Mouse (Mus musculus) limb, embryonic 14.5 days (tissue): Measurements from ENCODE around the gene Slc25a51. TPM values are rescaled to one million over a fixed set of nuclear protein-coding genes. Genes with fewer than 3 reads are reported as not detected.
A peak's percentile ranks its signal among the peaks of the same experiment; 100 is the strongest.

Source experiments
- ATAC-seq: fragments of 200-750 bp; cut with Nextera tagmentation; 2 replicates; pipeline ENCODE4 v1.8.0; 2017; ENCODE audit warnings: low read depth, moderate number of reproducible peaks, moderate TSS enrichment; ENCODE audit not compliant: low FRiP score
- DNase-seq: peaks from one replicate; pipeline ENCODE4 v3.0.0-alpha.2; 2015; ENCODE audit warnings: low spot score
- H3K27ac ChIP-seq: fragments of 300-500 bp; sonication (generic); replicated peaks from 2 replicates; pipeline ENCODE4 v1.5.1; 2014; ENCODE audit warnings: low read depth, mild to moderate bottlenecking, low read length, moderate library complexity, mixed read lengths
- H3K27me3 ChIP-seq: fragments of 300-500 bp; sonication (generic); 2 replicates; pipeline ENCODE4 v1.6.1; 2014; ENCODE audit warnings: low read length, mixed read lengths; ENCODE audit not compliant: control insufficient read depth, insufficient read depth
- H3K36me3 ChIP-seq: fragments of 300-500 bp; sonication (generic); 2 replicates; pipeline ENCODE4 v1.6.1; 2014; ENCODE audit warnings: mild to moderate bottlenecking, low read length, moderate library complexity, mixed read lengths; ENCODE audit not compliant: control insufficient read depth, insufficient read depth
- H3K4me1 ChIP-seq: fragments of 300-500 bp; sonication (generic); 2 replicates; pipeline ENCODE4 v1.6.1; 2014; ENCODE audit warnings: antibody characterized with exemption, low read length, mixed read lengths; ENCODE audit not compliant: control insufficient read depth, insufficient read depth
- H3K4me2 ChIP-seq: fragments of 300-500 bp; sonication (generic); replicated peaks from 2 replicates; pipeline ENCODE4 v1.6.1; 2014; ENCODE audit warnings: low read depth, mild to moderate bottlenecking, low read length, moderate library complexity; ENCODE audit not compliant: severe bottlenecking
- H3K4me3 ChIP-seq: fragments of 300-500 bp; sonication (generic); replicated peaks from 2 replicates; pipeline ENCODE4 v1.5.1; 2014; ENCODE audit warnings: low read length
- H3K9ac ChIP-seq: fragments of 300-500 bp; sonication (generic); 2 replicates; pipeline ENCODE4 v1.6.1; 2014; ENCODE audit warnings: mild to moderate bottlenecking, low read depth, low read length, moderate library complexity; ENCODE audit not compliant: severe bottlenecking
- H3K9me3 ChIP-seq: fragments of 300-500 bp; sonication (generic); 2 replicates; pipeline ENCODE4 v1.6.1; 2016; ENCODE audit warnings: low read length; ENCODE audit not compliant: control insufficient read depth
- POLR2A ChIP-seq: fragments of 200-500 bp; IDR thresholded peaks from 2 replicates; pipeline ENCODE4 v1.8.0; 2012; ENCODE audit warnings: inconsistent platforms, mild to moderate bottlenecking, moderate library complexity, borderline replicate concordance; ENCODE audit not compliant: insufficient read depth, insufficient read length; ENCODE audit errors: extremely low read depth
- WGBS: fragments of 180-500 bp; shearing (Covaris S2); extraction: QIAGEN DNeasy Blood & Tissue Kit; methylation state at CpG from one replicate; pipeline ENCODE4 v1.1.7; 2014; 5-methylcytosine and 5-hydroxymethylcytosine counted together
- polyA plus RNA-seq, 2 experiments: library from polyadenylated mRNA; depleted of rRNA in 1 of 2; stranded (reverse) in 1 of 2; unstranded in 1 of 2; fragments of >200 nt; fragmentation: Nextera tagmentation in 1 of 2; extraction: Ambion mirVana in 1 of 2; gene quantifications; 2 replicates each; pipeline versions ENCODE4 v1.2.1 to v1.2.3; 2012 to 2014

Slc25a51 gene
- polyA plus RNA-seq (2012; rRNA removed) (85.5 and 122 TPM in 2 replicates), polyA plus RNA-seq (2014; fragmentation: Nextera tagmentation; extraction: Ambion mirVana) (41.5 and 45.1 TPM in 2 replicates)

- Histone ChIP-seq H3K36me3 (peaks cover 9% of the 10 kb centered on the region), H3K4me2 (peak within 1 kb of the TSS; percentile 94), H3K9me3 (no peaks in the 10 kb centered on the region), H3K27ac (peak within 1 kb of the TSS; percentile 90), H3K9ac (peak within 1 kb of the TSS; percentile 93), H3K4me1 (peaks cover 16% of the 10 kb centered on the region), H3K27me3 (no peaks in the 10 kb centered on the region), H3K4me3 (peak within 1 kb of the TSS; percentile 93)
- 0% methylated on average over 29 of the region's 67 CpGs for WGBS
- TF ChIP-seq POLR2A = peak; percentile 96
- peak; percentile 95 for DNase-seq
- ATAC-seq = peak; percentile 98
These were observed at the start of gene Slc25a51 for GRCm38 (mm10) chr4:45408427-45409132. Slc25a51 (minus strand) TSS chr4:45408766.

DNA sequence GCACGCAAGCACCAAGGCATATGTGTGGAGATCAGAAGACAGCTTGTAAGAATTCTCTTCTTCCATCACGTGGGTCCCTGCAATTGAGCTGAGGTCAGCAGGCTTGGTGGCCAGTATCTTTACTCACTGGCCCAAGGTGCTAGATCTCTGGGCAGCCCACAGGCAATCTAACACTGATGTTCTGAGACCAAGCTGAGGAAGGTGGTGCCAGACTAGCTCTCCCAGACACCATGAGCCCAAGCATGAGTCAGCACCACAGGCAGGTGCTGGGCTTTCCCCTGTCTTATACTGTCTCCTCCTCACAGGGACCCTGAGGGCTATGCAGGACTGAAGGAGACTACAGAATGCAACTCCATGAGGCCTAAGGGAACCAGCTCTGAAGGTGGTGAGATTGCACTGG lies 49.0 kb upstream of the Slc25a51 start:
- Histone ChIP-seq H3K36me3 (peaks cover 18% of the 10 kb centered on the region), H3K27me3 (no peaks in the 10 kb centered on the region), H3K9me3 (no peaks in the 10 kb centered on the region), H3K4me2 (no peak overlapping the region), H3K9ac (no peak overlapping the region), H3K4me3 (no peak overlapping the region), H3K4me1 (peaks cover 41% of the 10 kb centered on the region), H3K27ac (no peak overlapping the region)
- DNase-seq (no peak), ATAC-seq (no peak)
- 84% methylated on average over 2 of the region's 2 CpGs for WGBS
- TF ChIP-seq POLR2A = no peak

DNA sequence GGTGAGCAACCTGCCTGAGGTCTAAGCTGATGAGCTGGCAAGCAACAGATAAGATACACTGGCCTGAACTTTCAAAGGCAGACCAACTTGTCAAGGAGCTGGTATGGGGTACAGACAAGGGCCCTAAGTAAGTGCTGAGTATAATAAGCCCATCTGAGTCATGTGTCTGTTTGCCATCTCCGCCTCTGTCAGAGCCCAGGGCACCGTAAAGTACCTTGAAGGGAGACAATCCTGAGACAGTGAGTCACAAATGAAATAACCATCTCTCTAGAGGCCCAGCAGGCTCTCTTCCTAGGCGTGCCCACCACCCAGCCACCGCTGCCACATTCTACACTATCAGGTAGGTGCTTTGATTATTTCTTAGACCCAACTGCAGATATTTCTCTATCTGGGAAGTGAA lies 46.4 kb upstream of the Slc25a51 start:
- no peaks in the 10 kb centered on the region for H3K27me3 ChIP-seq
- no peak for TF ChIP-seq POLR2A
- H3K36me3 ChIP-seq = peaks cover 18% of the 10 kb centered on the region
- H3K4me2 ChIP-seq = no peak overlapping the region
- WGBS = 84% methylated on average over 4 of the region's 4 CpGs
- no peak overlapping the region for H3K27ac ChIP-seq
- no peak for ATAC-seq
- H3K9ac ChIP-seq = no peak overlapping the region
- peaks cover 44% of the 10 kb centered on the region for H3K4me1 ChIP-seq
- H3K9me3 ChIP-seq = no peaks in the 10 kb centered on the region
- DNase-seq = no peak
- no peak overlapping the region for H3K4me3 ChIP-seq

- ATAC-seq = no peak
- Histone ChIP-seq H3K4me2 (no peak overlapping the region), H3K4me3 (no peak overlapping the region), H3K27me3 (no peaks in the 10 kb centered on the region), H3K36me3 (peaks cover 18% of the 10 kb centered on the region), H3K4me1 (peaks cover 32% of the 10 kb centered on the region), H3K9me3 (no peaks in the 10 kb centered on the region), H3K27ac (no peak overlapping the region), H3K9ac (no peak overlapping the region)
- no peak for TF ChIP-seq POLR2A
- DNase-seq = no peak
- WGBS = 24% methylated on average over 3 of the region's 3 CpGs
These were observed 44.8 kb upstream of the Slc25a51 start for GRCm38 (mm10) chr4:45453271-45453851.

DNA sequence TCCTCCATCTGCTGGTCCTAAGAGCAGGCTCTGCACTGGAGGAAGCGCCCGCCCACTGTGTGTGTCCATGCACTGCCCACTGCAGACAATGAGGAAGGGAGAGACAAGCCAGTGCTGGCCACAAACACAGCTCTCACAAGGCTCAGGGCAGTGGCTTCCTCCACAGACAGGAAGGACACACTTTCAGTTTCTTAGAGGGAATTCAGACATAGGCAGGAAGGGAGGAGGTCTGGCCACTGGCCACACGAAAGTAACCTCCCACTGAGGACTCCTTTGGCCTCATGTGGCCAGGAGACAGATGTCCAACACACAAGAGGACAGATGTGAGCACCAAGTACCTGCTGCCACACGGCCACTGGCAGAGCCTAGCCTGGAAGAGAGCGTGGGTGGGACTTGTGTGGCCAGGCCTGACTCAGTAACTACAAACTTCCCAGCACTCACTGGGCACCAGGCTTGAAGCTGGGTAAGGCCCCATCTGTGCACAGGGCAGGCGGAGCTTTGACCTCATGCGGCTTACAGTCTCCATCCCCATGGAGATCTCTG lies 44.1 kb upstream of the Slc25a51 start:
- H3K4me2 ChIP-seq = no peak overlapping the region
- no peak overlapping the region for H3K27ac ChIP-seq
- no peak for TF ChIP-seq POLR2A
- peaks cover 16% of the 10 kb centered on the region for H3K36me3 ChIP-seq
- DNase-seq (no peak), ATAC-seq (no peak)
- 52% methylated on average over 7 of the region's 7 CpGs for WGBS
- H3K27me3 ChIP-seq = no peaks in the 10 kb centered on the region
- H3K9ac ChIP-seq = no peak overlapping the region
- H3K9me3 ChIP-seq = no peaks in the 10 kb centered on the region
- H3K4me1 ChIP-seq = peaks cover 32% of the 10 kb centered on the region
- no peak overlapping the region for H3K4me3 ChIP-seq
